Mouse (Mus musculus) G1E (cell line): ENCODE results near the gene Pkd2.

Source experiments
- CTCF ChIP-seq: IDR thresholded peaks from 2 replicates; pipeline ENCODE4 v1.5.1; 2012; ENCODE audit warnings: low read depth, low read length, inconsistent platforms, mixed read lengths
- GATA1 ChIP-seq: IDR thresholded peaks from 2 replicates; pipeline ENCODE4 v1.6.1; 2012; ENCODE audit warnings: borderline replicate concordance, low read length, inconsistent platforms, mixed read lengths

DNA sequence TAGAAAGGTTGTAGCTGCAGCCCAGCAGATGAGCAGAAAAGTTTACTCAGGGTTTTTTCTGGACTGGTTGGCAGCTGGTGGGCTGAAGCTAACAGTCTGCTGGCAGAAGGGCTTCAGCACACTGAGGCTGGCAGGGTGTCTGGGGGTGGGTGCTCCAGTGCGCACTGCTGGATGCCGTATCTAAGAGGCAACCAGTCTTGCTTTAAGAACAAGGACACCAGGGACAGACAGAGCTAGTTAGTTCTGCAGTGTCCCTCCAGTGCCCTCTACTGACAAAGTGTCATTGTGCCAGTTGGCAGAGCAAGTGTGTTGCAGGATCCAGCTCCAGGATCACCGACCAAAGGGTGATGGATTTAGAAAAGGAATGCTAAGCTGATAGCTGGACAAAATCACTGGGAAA lies 13.1 kb upstream of the Pkd2 start:
- TF ChIP-seq CTCF (no peak), GATA1 (no peak)
